Mouse (Mus musculus): ENCODE results near the gene Socs7. TPM values are rescaled to one million over a fixed set of nuclear protein-coding genes. Genes with fewer than 3 reads are reported as not detected.
"Not testable (repeated sequence)": the region's sequence is repeated elsewhere in the genome, so short reads cannot be mapped to it uniquely, and the experiment has no call there.

Socs7 gene
- total RNA-seq (2021) = 18.3 TPM in 2 replicates
- long read RNA-seq, experiment 1, partial matches to known transcripts = 0 of 3 reads
- long read RNA-seq, experiment 1, other reads (novel, unspliced or antisense) = 3 of 3 reads
- long read RNA-seq, experiment 2, partial matches to known transcripts = 1 of 10 reads
- long read RNA-seq, experiment 2, other reads (novel, unspliced or antisense) = 9 of 10 reads

DNA sequence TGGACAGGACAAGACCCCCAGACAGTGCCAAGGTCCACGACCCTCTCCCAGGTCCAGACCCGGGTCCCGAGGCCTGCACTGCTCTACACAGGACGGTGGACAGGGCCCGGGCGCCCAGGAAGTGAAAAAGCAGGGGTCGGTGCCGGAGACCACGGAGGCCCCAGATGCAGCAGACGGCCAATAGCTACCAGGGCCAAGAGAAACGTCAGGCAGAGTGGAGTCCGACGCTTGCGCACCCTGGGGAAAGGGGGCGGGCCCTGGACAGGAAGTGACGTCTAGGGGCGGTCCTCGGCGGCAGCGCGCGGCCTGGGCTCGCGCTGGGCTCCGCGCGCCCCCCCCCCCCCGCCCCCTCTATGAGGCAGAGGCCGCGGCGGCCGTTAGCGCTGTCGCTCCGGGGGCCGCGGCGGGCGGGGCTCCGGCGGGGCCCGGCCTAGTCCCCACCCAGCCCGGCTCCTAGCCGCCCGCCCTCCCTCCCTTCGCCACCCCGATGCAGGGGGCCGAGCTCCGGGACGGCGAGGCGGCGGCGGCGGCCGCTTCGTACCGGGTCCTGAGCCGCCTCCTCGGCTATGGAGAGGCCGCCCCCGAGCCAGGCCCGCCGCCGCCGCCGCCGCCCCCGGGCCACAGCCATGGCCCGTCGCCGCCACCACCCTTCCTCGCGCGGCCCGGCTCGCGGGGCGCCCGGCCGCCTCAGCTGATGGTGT lies at the start of gene Socs7:
Gene Socs7 (plus strand): TSS at position 604 of the 701 bp plus-strand sequence.
- peak; percentile 97 for DNase-seq

GRCm38 (mm10) chr11:97312871-97313270 lies 49.5 kb upstream of the Socs7 start:
- not testable (repeated sequence) for DNase-seq

- peak; percentile 29 for DNase-seq
Measured at GRCm38 (mm10) chr11:97314110-97314509, 48.2 kb upstream of the Socs7 start.

DNA sequence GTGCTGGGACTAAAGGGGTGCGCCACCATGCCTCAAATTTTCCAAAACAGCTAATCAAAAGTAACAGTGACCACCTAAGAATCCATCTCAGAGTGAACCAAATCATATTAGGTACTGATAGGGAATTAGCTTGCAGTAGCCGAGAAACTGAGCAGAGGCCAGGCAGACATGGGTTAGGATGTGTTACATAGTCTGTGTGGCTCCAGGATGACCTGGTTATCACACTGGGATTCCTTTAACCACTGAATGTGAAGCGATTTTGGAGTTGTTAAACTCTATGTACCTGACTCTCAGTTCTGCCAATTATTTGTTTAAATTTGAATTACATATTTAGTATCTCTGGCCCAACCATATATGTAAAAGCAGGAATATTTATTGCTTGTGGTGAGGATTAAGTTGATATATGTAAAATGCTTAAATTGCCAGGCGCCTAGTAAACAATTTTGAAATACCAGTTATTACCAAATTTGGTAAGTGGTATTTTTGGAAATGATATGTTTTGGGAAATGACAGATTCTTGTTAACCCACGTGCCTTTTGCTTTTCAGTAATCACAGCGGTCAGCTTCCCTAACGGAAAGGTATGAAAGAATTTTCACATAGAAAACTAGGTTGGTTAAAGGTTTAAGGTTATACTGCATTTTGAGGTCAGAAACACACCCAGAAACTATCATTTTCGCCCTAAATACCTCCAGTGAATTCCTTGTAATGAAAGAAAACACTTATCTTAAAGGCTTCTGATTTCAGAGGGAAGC lies 47.4 kb upstream of the Socs7 start:
- DNase-seq = no peak

- DNase-seq = peak; percentile 99
Measured at GRCm38 (mm10) chr11:97315504-97316503, 46.5 kb upstream of the Socs7 start, which contains the start of gene Mrpl45. Mrpl45 (plus strand) TSS chr11:97315716.

GRCm38 (mm10) chr11:97321197-97321596 lies 41.2 kb upstream of the Socs7 start:
- no peak for DNase-seq

DNA sequence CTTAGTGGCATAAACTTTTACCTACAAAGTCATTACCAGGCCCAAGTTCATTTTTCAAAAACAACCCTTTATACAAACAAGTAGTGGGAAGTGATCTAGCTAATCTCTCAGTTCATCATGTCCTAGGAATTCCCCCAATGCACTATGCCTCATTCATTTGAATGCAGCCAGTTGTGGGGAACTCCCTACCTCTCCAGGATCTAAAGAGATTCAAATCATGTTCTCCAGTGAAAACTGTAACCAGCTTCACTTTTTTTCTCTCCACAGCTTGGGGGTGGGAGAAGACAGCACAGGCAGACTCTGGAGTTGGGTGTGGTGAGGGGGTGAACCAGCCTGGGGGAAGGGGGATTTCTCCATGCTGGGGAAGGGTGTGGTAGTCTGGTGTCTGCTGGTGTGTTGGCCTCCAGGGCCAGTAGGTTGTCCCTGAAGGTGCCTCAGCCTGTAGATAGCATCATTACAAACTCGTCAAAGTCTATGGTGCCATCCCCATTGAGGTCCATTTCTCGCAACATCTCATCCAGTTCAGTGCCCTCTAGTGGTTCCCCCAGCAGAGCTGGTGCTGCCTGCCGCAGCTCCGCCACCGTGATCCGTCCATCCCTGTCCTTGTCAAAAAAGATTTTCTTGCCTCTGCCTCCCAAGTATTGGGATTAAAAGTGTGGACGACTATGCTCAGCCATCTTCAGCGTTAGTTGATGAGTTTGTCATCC lies 40.3 kb upstream of the Socs7 start:
- DNase-seq = not testable (repeated sequence)

DNA sequence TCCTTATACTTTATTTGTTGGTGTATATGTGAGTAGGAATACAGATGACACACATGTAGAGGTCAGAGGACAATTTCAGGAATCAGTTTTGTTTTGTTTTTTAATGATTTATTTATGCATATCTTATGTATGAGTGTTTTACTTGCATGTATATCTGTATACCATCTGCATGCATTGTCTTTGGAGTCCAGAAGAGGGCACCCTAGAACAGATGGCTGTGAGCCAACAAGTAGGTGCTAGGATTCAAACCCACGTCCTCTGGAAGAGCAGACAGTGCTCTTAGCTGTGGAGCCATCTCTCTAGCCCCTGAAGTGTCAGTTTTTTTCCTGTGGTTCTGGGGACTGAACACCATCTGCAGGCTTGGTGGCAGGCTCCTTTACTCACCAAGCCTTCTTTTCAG lies 37.1 kb upstream of the Socs7 start:
- DNase-seq = no peak

- peak; percentile 69 for DNase-seq
Measured at GRCm38 (mm10) chr11:97328148-97328547, 34.2 kb upstream of the Socs7 start.

DNA sequence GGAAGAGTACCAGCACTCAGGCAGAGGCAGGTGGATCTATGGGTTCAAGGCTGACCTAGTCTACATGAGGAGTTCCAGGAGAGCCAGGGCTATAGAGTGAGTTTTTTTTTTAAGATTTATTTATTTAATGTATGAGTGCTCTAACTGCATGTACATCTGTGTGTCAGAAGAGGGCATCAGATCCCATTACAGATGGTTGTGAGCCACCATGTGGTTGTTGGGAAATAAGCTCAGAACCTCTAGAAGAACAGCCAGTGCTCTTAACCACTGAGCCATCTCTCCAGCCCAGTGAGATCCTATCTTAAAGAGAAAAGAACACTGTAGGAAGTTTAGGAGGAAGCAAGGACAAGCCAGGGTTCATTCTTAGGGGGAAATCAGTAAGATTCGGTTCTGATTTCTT lies 32.0 kb upstream of the Socs7 start:
- no peak for DNase-seq

- DNase-seq = no peak
Measured at GRCm38 (mm10) chr11:97331231-97332190, 30.8 kb upstream of the Socs7 start.

GRCm38 (mm10) chr11:97333044-97333443 lies 29.3 kb upstream of the Socs7 start:
- DNase-seq = no peak

DNA sequence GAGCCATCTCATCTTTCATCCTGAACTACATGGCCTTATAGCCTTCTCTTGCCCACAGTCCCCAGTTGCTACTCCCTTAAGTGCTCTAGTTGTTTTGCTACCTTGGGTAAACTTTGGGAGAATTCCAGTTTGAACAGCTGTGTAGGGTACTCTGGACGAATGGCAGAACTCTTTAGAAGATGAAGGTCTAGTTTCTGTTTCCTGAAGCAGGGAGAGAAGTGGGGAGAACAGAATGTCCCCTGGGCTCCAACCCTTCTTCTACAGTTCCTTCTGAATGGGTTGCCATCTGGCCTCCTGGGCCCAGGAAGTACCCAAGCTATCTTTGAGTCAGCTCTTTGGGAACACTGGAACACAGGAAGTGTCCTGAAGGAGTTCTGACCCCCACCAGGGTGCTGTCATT lies 28.5 kb upstream of the Socs7 start:
- DNase-seq = no peak

- DNase-seq = no peak
Measured at GRCm38 (mm10) chr11:97334400-97334799, 28.0 kb upstream of the Socs7 start.

DNA sequence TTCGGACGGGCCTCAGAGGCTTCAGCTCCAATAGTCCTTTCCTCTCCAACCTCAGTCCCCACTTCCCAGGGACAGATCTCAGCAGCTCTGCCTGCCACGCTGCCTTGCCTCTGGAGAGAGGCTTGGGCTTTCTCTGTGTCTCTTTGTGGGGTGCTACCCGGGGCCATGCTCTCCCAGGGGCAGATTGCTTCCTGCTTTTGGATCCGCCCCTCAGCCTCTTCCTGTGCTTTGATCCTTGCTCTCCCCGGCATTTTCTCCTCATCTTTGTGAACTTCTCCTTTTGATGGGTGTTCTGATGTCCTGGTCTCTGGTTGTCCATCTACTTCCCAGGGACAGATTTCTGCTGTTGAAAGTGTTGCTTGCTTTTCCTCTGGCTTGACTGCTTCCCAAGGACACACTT lies 26.1 kb upstream of the Socs7 start:
- no peak for DNase-seq

DNA sequence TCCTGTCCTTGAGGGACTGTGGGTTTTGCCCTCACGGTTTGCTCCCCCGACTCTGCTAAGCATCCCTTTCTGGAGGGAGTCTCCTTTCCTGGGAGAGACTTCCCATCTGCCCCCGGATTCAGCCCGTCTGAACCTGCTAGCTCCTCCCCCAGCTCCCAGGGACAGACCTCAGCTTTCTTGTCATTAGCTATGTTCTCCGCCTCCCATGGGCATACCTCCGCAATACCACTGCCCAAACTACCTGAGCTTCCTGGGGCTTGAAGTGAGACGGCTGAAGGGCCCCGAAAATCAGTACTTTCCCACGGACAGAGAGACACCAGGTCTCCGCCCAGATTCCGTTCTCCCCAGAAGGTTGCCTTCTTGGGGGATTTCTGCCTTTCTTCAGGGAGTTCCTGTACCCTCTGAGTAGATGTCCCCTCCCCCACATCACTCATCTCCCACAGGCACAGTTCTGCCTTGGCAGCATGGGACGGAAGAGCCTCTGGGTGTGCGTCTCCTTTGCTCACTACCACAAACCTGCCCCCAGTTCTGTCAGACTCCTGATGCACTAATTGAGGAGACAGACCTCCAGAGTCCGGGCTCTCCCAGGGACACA lies 25.5 kb upstream of the Socs7 start:
- DNase-seq = no peak

GRCm38 (mm10) chr11:97337363-97337762 lies 25.0 kb upstream of the Socs7 start:
- no peak for DNase-seq

- DNase-seq = no peak
Measured at GRCm38 (mm10) chr11:97338302-97338976, 23.9 kb upstream of the Socs7 start.

GRCm38 (mm10) chr11:97338977-97339315 lies 23.4 kb upstream of the Socs7 start:
- DNase-seq = peak; percentile 84
